Mouse (Mus musculus) embryonic facial prominence, embryonic 12.5 days (tissue): ENCODE data around the gene Sostdc1. TPM values are rescaled to one million over a fixed set of nuclear protein-coding genes. Genes with fewer than 3 reads are reported as not detected.

Source experiments
- ATAC-seq: fragments of 200-750 bp; cut with Nextera tagmentation; 2 replicates; pipeline ENCODE4 v1.8.0; 2017; ENCODE audit not compliant: insufficient number of reproducible peaks, insufficient read depth, low FRiP score, low TSS enrichment
- H3K27ac ChIP-seq: fragments of 300-500 bp; sonication (generic); 2 replicates; pipeline ENCODE4 v1.5.1; 2016; ENCODE audit warnings: mild to moderate bottlenecking
- H3K27me3 ChIP-seq: fragments of 300-500 bp; sonication (generic); 2 replicates; pipeline ENCODE4 v1.6.1; 2016; ENCODE audit warnings: mild to moderate bottlenecking, moderate library complexity
- H3K36me3 ChIP-seq: fragments of 300-500 bp; sonication (generic); 2 replicates; pipeline ENCODE4 v1.6.1; 2016; ENCODE audit warnings: mild to moderate bottlenecking
- H3K4me1 ChIP-seq: fragments of 300-500 bp; sonication (generic); 2 replicates; pipeline ENCODE4 v1.6.1; 2016
- H3K4me2 ChIP-seq: fragments of 300-500 bp; sonication (generic); replicated peaks from 2 replicates; pipeline ENCODE4 v1.6.1; 2016; ENCODE audit warnings: mild to moderate bottlenecking, moderate library complexity
- H3K4me3 ChIP-seq: fragments of 300-500 bp; sonication (generic); 2 replicates; pipeline ENCODE4 v1.5.1; 2016; ENCODE audit warnings: mild to moderate bottlenecking
- H3K9ac ChIP-seq: fragments of 300-500 bp; sonication (generic); 2 replicates; pipeline ENCODE4 v1.6.1; 2016; ENCODE audit warnings: mild to moderate bottlenecking, moderate library complexity
- H3K9me3 ChIP-seq: fragments of 300-500 bp; sonication (generic); 2 replicates; pipeline ENCODE4 v1.6.1; 2016; ENCODE audit warnings: mild to moderate bottlenecking, moderate library complexity
- WGBS: fragments of 180-500 bp; shearing (Covaris S2); methylation state at CpG from one replicate; pipeline ENCODE4 v1.1.7; 2016; 5-methylcytosine and 5-hydroxymethylcytosine counted together
- polyA plus RNA-seq: library from polyadenylated mRNA; unstranded; fragments of >200 nt; fragmentation: Nextera tagmentation; extraction: Ambion mirVana; gene quantifications from 2 replicates; pipeline ENCODE4 v1.2.1, GENCODE M21; 2016

Gene Sostdc1
- polyA plus RNA-seq, 1 experiment from 2014 or later, result 63.6 TPM

DNA sequence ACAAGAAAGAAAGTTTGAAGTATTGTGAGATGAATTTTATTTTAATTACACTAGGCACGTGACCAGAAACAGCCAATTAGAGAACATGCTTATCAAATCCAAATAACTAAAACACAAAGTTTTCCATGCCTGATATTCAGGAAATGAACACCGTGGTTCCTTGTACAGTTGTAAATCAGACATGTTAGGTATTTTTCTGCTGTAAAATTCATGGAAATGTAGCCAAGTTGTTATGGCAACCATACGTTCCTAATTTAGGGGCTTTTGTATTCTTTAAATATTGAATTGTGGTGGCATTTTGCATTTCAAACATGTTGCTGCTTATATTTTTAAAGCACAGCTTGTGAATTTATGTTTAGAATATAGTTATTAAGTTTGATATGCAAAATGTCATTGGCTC is 2.1 kb downstream of the Sostdc1 start:
- Histone ChIP-seq H3K36me3 (no peaks in the 10 kb centered on the region), H3K27ac (no peak overlapping the region), H3K4me3 (peak overlapping the region; percentile 38), H3K27me3 (no peaks in the 10 kb centered on the region), H3K9ac (no peak overlapping the region), H3K9me3 (no peaks in the 10 kb centered on the region), H3K4me1 (peaks cover 18% of the 10 kb centered on the region), H3K4me2 (peak overlapping the region; percentile 80)
- WGBS, result 40% methylated on average over 3 of the region's 3 CpGs
- no peak for ATAC-seq

DNA sequence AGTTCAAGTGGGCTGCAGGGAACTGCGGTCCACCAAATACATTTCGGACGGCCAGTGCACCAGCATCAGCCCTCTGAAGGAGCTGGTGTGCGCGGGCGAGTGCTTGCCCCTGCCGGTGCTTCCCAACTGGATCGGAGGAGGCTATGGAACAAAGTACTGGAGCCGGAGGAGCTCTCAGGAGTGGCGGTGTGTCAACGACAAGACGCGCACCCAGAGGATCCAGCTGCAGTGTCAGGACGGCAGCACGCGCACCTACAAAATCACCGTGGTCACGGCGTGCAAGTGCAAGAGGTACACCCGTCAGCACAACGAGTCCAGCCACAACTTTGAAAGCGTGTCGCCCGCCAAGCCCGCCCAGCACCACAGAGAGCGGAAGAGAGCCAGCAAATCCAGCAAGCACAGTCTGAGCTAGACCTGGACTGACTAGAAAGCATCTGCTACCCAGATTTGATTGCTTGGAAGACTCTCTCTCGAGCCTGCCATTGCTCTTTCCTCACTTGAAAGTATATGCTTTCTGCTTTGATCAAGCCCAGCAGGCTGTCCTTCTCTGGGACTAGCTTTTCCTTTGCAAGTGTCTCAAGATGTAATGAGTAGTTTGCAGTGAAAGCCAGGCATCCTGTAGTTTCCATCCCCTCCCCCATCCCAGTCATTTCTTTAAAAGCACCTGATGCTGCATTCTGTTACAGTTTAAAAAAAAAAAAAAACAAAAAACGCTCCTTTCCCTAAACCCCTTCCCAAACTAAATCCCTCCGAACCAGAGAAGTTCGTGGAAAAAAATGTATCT is 3.3 kb downstream of the Sostdc1 start:
- H3K4me3 ChIP-seq, result peak overlapping the region; percentile 49
- H3K9ac ChIP-seq, result peak overlapping the region; percentile 63
- ATAC-seq, result peak; percentile 69
- H3K27ac ChIP-seq, result peak overlapping the region; percentile 85
- H3K36me3 ChIP-seq, result no peaks in the 10 kb centered on the region
- peak overlapping the region; percentile 80 for H3K4me2 ChIP-seq
- WGBS, result 2% methylated on average over 30 of the region's 30 CpGs
- H3K27me3 ChIP-seq, result no peaks in the 10 kb centered on the region
- H3K9me3 ChIP-seq, result no peaks in the 10 kb centered on the region
- H3K4me1 ChIP-seq, result peaks cover 18% of the 10 kb centered on the region

DNA sequence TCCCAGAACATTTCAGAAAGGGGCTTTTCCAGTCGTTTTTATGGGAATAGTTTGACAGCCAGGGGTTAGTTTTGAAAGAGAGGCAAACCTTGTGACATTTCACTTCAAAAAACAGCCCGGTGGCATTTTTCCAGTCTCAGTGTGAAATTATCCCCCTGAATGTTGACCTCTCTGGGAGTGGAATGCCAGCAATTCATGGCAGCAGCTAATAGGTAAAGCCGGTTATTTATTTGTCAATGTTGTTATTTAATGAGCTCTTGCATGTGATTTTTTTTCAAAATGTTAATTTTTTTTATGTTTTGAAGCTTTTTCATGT is 3.8 kb downstream of the Sostdc1 start:
- H3K4me2 ChIP-seq, result peak overlapping the region; percentile 80
- no peak overlapping the region for H3K27ac ChIP-seq
- 12% methylated on average over 3 of the region's 3 CpGs for WGBS
- H3K27me3 ChIP-seq, result no peaks in the 10 kb centered on the region
- H3K9ac ChIP-seq, result no peak overlapping the region
- no peak for ATAC-seq
- no peaks in the 10 kb centered on the region for H3K9me3 ChIP-seq
- H3K4me3 ChIP-seq, result peak overlapping the region; percentile 49; the same call in 1 of the 2 replicates
- no peaks in the 10 kb centered on the region for H3K36me3 ChIP-seq
- peaks cover 18% of the 10 kb centered on the region for H3K4me1 ChIP-seq

DNA sequence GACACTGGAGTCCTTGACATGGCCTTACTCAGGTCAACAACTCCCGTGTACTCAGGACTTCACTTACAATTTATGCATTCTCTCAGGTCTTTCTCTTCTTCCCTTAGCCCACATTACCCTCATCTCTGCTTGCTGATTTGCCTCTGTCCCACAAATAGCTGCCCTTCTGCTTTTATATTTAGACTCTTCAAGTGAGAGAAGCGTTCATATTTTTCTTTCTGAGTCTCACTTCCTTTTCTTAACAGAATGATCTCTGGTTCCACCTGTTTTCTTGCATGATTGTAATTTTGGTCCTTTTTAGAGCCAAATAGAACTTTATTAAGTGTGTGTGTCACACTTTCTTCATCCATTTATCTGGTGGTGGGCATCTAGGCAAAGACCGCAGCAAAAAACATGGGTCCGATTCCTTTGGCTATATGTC is 12.2 kb downstream of the Sostdc1 start:
- Histone ChIP-seq H3K27me3 (no peaks in the 10 kb centered on the region), H3K4me3 (no peak overlapping the region), H3K4me2 (no peak overlapping the region), H3K9ac (no peak overlapping the region), H3K36me3 (no peaks in the 10 kb centered on the region), H3K9me3 (no peaks in the 10 kb centered on the region), H3K4me1 (no peaks in the 10 kb centered on the region), H3K27ac (no peak overlapping the region)
- no peak for ATAC-seq
- WGBS, result 85% methylated on average over 4 of the region's 4 CpGs

DNA sequence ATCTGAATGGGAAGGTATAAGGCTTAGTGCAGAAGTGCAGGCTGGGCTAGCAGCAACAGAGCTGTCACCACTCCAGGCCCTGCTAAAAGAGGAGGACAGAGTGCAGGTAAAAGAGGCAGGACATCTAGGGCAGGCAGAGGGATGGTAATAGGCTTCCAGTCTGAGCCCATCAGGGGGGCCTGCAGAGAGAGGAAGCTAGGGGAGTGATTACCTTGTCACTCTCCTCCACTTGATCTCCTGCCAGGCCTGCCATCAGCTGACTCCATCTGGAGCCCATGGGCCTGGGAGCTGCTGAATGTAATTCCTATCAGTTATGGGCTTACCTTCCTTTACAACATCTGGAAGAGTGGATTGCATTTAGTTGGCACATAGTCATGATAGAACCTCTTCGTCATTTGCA is 18.7 kb downstream of the Sostdc1 start:
- Histone ChIP-seq H3K27ac (no peak overlapping the region), H3K4me1 (no peaks in the 10 kb centered on the region), H3K27me3 (no peaks in the 10 kb centered on the region), H3K4me2 (no peak overlapping the region), H3K4me3 (no peak overlapping the region), H3K9me3 (no peaks in the 10 kb centered on the region), H3K9ac (no peak overlapping the region), H3K36me3 (no peaks in the 10 kb centered on the region)
- ATAC-seq, result no peak
- 78% methylated on average over 1 of the region's 1 CpGs for WGBS

DNA sequence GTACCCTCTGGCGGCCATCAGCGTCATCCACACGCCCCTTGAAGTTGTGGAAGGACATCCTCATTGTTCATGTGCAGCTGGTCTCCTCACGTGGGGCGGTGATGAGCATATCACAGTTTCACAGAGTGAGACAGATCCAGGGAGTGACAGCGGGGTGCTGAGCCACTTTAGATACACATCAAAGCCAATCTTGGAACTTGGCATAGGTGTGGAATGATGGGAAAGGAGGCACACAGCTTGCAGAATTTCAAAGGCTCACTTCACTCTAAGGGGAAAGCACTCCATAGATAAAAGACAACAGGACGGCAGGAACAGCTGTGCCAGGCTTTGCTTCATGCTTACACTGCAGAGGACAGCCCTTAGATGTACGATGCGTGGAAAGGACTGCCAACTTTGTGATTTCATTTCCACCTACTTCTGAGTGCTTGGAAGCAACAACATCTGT is 19.9 kb downstream of the Sostdc1 start:
- H3K9me3 ChIP-seq, result no peaks in the 10 kb centered on the region
- 86% methylated on average over 9 of the region's 9 CpGs for WGBS
- H3K36me3 ChIP-seq, result no peaks in the 10 kb centered on the region
- H3K4me3 ChIP-seq, result no peak overlapping the region
- no peaks in the 10 kb centered on the region for H3K4me1 ChIP-seq
- H3K27ac ChIP-seq, result no peak overlapping the region
- H3K27me3 ChIP-seq, result no peaks in the 10 kb centered on the region
- no peak overlapping the region for H3K4me2 ChIP-seq
- H3K9ac ChIP-seq, result no peak overlapping the region
- ATAC-seq, result no peak

DNA sequence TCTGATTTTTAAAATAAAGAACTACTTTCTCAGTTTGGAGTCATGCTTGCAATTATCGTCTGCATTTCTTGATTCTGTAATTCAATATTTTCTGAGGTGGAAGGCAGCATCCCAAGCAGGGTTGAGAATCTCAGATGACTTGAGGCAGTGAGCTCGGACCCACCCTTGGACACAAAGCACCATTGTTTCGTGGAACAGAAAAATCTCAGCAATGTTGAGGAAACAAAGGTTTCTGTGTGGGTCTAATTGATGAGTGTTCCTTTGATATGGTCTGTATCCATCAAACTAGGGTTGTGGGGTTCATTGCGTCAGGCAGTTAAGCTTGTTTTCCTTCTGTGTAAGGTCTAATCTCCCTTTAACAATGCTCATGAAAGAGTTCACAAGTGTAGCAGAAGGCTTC is 30.2 kb downstream of the Sostdc1 start:
- 32% methylated on average over 4 of the region's 4 CpGs for WGBS
- no peaks in the 10 kb centered on the region for H3K27me3 ChIP-seq
- H3K36me3 ChIP-seq, result no peaks in the 10 kb centered on the region
- H3K4me3 ChIP-seq, result no peak overlapping the region
- no peak overlapping the region for H3K9ac ChIP-seq
- no peak overlapping the region for H3K27ac ChIP-seq
- H3K9me3 ChIP-seq, result no peaks in the 10 kb centered on the region
- H3K4me1 ChIP-seq, result no peaks in the 10 kb centered on the region
- H3K4me2 ChIP-seq, result no peak overlapping the region
- ATAC-seq, result no peak

DNA sequence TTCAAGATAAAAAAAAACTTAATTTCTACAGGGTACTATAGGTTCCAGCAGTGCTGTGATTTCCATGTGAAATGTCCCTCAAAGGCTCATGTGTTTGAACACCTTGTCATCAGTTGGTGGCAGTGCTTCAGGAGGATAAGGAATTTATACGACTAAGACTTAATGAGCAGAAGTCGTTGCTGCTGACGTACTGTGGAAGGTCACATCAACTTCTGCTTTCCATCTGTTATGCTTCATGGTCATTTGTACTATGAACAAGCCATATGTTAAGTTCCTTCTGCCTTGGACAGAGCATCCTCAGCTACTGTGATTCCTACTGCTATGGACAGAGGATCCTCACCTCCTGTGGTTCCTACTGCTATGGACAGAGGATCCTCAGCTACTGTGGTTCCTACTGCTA is 46.1 kb downstream of the Sostdc1 start:
- no peak for ATAC-seq
- 85% methylated on average over 3 of the region's 3 CpGs for WGBS
- no peak overlapping the region for H3K4me3 ChIP-seq
- no peaks in the 10 kb centered on the region for H3K9me3 ChIP-seq
- no peak overlapping the region for H3K4me2 ChIP-seq
- H3K27me3 ChIP-seq, result no peaks in the 10 kb centered on the region
- H3K36me3 ChIP-seq, result no peaks in the 10 kb centered on the region
- no peak overlapping the region for H3K9ac ChIP-seq
- no peaks in the 10 kb centered on the region for H3K4me1 ChIP-seq
- no peak overlapping the region for H3K27ac ChIP-seq

DNA sequence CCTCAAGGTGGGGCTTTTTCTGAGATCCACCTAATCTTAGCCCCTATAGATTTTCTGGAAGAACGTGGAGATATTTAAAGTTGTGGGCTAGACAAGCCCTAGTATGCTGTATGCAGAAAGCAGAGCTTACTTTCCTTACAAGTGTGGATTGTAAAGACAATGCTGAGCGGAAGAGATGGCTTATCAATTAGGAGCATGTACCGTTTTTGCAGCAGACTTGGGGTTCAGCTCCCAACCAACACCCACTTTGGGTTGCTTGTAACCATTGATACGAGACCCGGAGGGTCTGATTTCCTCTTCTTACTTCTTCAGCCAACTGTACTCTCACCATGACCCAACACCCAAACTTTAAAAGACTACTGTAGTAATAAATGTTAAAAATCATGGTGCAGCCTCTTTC is 46.8 kb downstream of the Sostdc1 start:
- Histone ChIP-seq H3K36me3 (no peaks in the 10 kb centered on the region), H3K9ac (no peak overlapping the region), H3K4me3 (no peak overlapping the region), H3K27me3 (no peaks in the 10 kb centered on the region), H3K4me1 (no peaks in the 10 kb centered on the region), H3K4me2 (no peak overlapping the region), H3K9me3 (no peaks in the 10 kb centered on the region), H3K27ac (no peak overlapping the region)
- WGBS, result 92% methylated on average over 5 of the region's 5 CpGs
- no peak for ATAC-seq

DNA sequence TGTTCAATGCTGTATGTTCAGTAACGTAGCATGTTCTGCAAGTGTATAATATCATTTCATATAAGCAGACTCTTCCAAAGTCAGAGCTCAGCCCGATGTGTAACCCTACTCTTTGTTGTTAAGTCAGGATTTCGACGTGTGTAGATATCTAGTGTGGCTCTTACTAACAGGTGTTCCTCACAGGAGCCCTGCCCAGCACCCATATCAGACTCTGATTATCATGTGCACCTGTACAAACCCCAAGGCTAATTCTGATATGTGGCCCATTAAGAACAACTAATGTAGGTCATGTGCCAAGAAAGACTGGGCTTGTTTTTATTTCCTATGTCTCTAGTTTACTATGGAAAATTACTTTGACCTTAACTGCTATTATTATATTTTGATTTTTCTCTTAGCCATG is 50.1 kb downstream of the Sostdc1 start:
- Histone ChIP-seq H3K4me3 (no peak overlapping the region), H3K4me1 (no peaks in the 10 kb centered on the region), H3K36me3 (no peaks in the 10 kb centered on the region), H3K9me3 (no peaks in the 10 kb centered on the region), H3K4me2 (no peak overlapping the region), H3K27ac (no peak overlapping the region), H3K9ac (no peak overlapping the region), H3K27me3 (no peaks in the 10 kb centered on the region)
- 87% methylated on average over 4 of the region's 4 CpGs for WGBS
- no peak for ATAC-seq
